Mouse (Mus musculus) heart, embryonic 10.5 days (tissue): Measurements from ENCODE around the gene Ak3. TPM values are rescaled to one million over a fixed set of nuclear protein-coding genes. Genes with fewer than 3 reads are reported as not detected.

ENCODE experiments used
- polyA plus RNA-seq: library from polyadenylated mRNA; unstranded; fragments of >200 nt; fragmentation: Nextera tagmentation; extraction: Ambion mirVana; gene quantifications from 2 replicates; pipeline ENCODE4 v1.2.1, GENCODE M21; 2016

The Ak3 gene
- polyA plus RNA-seq, 1 experiment from 2014 or later, result 77.8 TPM

Other genes starting within 250 kb of the Ak3 start
- 0.35 and 1.6 TPM in 2 replicates for gene Slc1a1, start 212.9 kb downstream of the Ak3 start, polyA plus RNA-seq
- gene Plpp6, start 84.0 kb downstream of the Ak3 start, polyA plus RNA-seq, result 4.6 and 6.1 TPM in 2 replicates
- 2.1 and 5.7 TPM in 2 replicates for gene 4430402I18Rik, start 80.2 kb downstream of the Ak3 start, polyA plus RNA-seq
- 32.0 and 34.6 TPM in 2 replicates for gene Cdc37l1, start 57.6 kb downstream of the Ak3 start, polyA plus RNA-seq
- gene Rcl1, start 53.4 kb upstream of the Ak3 start, polyA plus RNA-seq, result 38.9 and 64.4 TPM in 2 replicates
- gene Jak2, start 203.9 kb upstream of the Ak3 start, polyA plus RNA-seq, result 7.8 and 8.1 TPM in 2 replicates